Mouse (Mus musculus): ENCODE data around the gene Snai3.

DNA sequence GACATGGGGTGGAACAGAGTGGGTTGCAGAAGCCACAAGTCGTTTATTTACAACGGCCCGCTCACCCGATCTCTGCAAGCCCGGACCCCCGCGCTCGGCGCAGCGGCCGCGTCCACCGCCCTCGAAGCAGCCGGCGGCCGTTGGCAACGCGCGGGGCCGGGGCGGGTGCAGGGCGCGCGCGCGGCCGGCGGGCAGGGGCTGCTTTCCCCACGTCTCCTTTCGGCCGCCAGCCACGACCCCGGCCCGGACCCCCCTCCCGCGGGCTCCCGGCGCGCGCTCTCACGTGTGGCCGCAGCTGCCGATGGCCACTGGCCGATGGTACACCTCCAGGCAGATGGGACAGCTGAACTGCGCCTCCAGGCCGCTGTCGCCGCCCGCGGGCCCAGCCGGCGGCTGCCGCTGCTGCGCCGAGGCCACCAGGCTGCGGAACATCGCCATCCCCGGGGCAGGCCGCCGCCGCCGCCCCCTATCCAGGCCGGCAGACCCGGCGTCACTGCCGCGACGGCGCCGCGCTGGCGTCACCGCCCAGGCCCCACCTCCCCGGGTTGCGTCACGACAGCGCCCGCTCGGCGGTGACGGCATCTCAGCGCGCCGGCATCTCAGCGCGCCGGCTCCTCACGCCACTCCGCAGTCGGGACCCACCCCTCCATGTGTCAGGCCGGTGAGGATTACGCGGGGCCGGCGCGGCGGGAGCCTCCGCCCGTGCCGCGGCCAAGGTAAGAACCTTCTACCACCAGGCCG, 15.2 kb upstream of the Snai3 start, which contains the start of the genes Rnf166 and Ctu2:
- TF ChIP-seq CTCF (IDR thresholded peaks at IDR 0.05) = no peak
- no peak for TF ChIP-seq EP300 (IDR thresholded peaks at IDR 0.05)
